Mouse (Mus musculus) intestine, embryonic 15.5 days (tissue): Measurements from ENCODE around the gene Sytl1. TPM values are rescaled to one million over a fixed set of nuclear protein-coding genes. Genes with fewer than 3 reads are reported as not detected.

ENCODE experiments used
- ATAC-seq: fragments of 200-750 bp; cut with Nextera tagmentation; 2 replicates; pipeline ENCODE4 v1.8.0; 2017; ENCODE audit warnings: moderate TSS enrichment, moderate library complexity
- H3K27ac ChIP-seq: fragments of 300-500 bp; sonication (generic); 2 replicates; pipeline ENCODE4 v1.5.1; 2015; ENCODE audit warnings: mild to moderate bottlenecking, inconsistent platforms
- H3K27me3 ChIP-seq: fragments of 300-500 bp; sonication (generic); replicated peaks from 2 replicates; pipeline ENCODE4 v1.6.1; 2015; ENCODE audit warnings: inconsistent platforms
- H3K36me3 ChIP-seq: fragments of 300-500 bp; sonication (generic); 2 replicates; pipeline ENCODE4 v1.6.1; 2015; ENCODE audit warnings: inconsistent platforms
- H3K4me1 ChIP-seq: fragments of 300-500 bp; sonication (generic); replicated peaks from 2 replicates; pipeline ENCODE4 v1.6.1; 2015; ENCODE audit warnings: inconsistent platforms
- H3K4me2 ChIP-seq: fragments of 300-500 bp; sonication (generic); replicated peaks from 2 replicates; pipeline ENCODE4 v1.6.1; 2015; ENCODE audit warnings: mild to moderate bottlenecking, inconsistent platforms
- H3K4me3 ChIP-seq: fragments of 300-500 bp; sonication (generic); replicated peaks from 2 replicates; pipeline ENCODE4 v1.5.1; 2015; ENCODE audit warnings: inconsistent platforms
- H3K9ac ChIP-seq: fragments of 300-500 bp; sonication (generic); 2 replicates; pipeline ENCODE4 v1.6.1; 2015; ENCODE audit warnings: inconsistent platforms
- H3K9me3 ChIP-seq: fragments of 300-500 bp; sonication (generic); 2 replicates; pipeline ENCODE4 v1.6.1; 2016; ENCODE audit warnings: inconsistent platforms
- WGBS: fragments of 180-500 bp; shearing (Covaris S2); methylation state at CpG from one replicate; pipeline ENCODE4 v1.1.7; 2015; 5-methylcytosine and 5-hydroxymethylcytosine counted together
- polyA plus RNA-seq: library from polyadenylated mRNA; unstranded; fragments of >200 nt; fragmentation: Nextera tagmentation; extraction: Ambion mirVana; gene quantifications from 2 replicates; pipeline ENCODE4 v1.2.1, GENCODE M21; 2015

Sytl1 gene
- polyA plus RNA-seq, 1 experiment from 2014 or later: 2.7 TPM

DNA sequence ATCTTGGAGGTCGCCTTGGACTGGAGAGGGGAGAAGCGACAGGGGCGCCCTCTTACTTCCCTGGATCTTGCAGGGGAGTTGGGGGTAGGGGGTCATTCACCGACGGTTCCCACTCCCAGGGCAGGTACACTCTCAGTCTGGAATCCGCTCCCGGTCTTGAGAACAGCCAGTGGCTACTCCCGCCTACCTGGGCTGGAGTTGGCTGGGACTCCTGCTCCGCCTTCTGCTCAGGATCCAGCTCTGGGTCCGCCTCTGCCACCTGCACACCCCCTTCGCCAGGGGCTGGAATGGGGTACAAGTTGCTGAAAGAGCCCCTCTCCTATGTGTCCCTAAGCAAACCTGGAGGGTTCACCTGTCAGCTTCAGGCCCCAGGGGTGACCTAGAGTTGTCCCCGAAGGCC, 5.7 kb downstream of the Sytl1 start:
- Histone ChIP-seq H3K27ac (no peak overlapping the region), H3K9me3 (no peaks in the 10 kb centered on the region), H3K27me3 (peaks cover 13% of the 10 kb centered on the region), H3K36me3 (no peaks in the 10 kb centered on the region), H3K4me3 (no peak overlapping the region; the same call in 1 of the 2 replicates), H3K4me1 (peaks cover 13% of the 10 kb centered on the region), H3K4me2 (peak overlapping the region; percentile 51), H3K9ac (0 out of 2 replicates have a peak overlapping the region, but pooled peaks have one; percentile 10)
- ATAC-seq: peak; percentile 73
- WGBS: 26% methylated on average over 12 of the region's 12 CpGs

DNA sequence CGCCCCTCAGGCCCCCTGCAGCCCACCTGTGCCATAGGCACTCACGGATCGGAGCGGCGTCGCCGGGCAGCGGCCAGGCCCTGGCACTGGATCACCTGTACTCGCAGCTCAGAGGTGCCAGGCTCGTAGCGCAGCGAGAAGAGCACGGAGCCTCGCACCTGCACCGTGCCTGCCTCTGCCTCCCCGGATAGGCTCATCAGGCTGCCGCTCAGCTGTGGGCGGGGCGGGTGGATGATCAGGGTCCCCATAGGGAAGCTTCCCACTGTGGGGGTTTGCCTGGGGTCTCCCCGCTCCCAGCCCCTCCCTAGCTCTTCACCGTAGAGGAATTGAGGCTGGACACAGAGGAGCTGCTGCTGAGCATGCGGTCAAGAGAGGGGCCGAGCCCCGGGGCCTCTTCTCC, 6.1 kb downstream of the Sytl1 start:
- Histone ChIP-seq H3K4me2 (peak overlapping the region; percentile 51), H3K27ac (no peak overlapping the region), H3K4me1 (peaks cover 13% of the 10 kb centered on the region), H3K4me3 (no peak overlapping the region; the same call in 1 of the 2 replicates), H3K9ac (0 out of 2 replicates have a peak overlapping the region, but pooled peaks have one; percentile 10), H3K27me3 (peaks cover 17% of the 10 kb centered on the region), H3K36me3 (no peaks in the 10 kb centered on the region), H3K9me3 (no peaks in the 10 kb centered on the region)
- 17% methylated on average over 24 of the region's 24 CpGs for WGBS
- peak; percentile 62 for ATAC-seq

DNA sequence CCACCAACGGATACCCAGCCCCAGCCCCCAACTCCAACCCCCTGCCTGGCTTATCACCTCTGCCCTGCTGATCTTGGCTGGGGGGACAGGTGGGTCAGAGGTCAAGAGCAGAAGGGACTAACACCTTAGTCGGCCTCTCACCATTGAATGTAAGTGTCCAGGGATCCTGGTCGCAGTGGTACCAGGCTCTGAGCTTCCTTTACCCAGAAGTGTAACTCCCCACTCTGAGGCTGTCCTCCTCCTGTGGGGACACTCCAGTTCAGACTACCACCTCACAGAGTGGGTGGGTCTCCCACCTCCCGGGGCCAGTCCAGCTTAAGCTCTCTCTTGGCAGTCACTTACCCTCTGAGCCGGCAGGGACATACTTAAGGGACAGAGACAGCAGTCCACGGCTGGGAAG, 7.5 kb downstream of the Sytl1 start:
- Histone ChIP-seq H3K4me3 (no peak overlapping the region), H3K9me3 (no peaks in the 10 kb centered on the region), H3K36me3 (no peaks in the 10 kb centered on the region), H3K27ac (no peak overlapping the region), H3K9ac (no peak overlapping the region), H3K4me1 (peaks cover 22% of the 10 kb centered on the region), H3K27me3 (peaks cover 30% of the 10 kb centered on the region), H3K4me2 (no peak overlapping the region)
- WGBS: 61% methylated on average over 6 of the region's 6 CpGs
- ATAC-seq: no peak

DNA sequence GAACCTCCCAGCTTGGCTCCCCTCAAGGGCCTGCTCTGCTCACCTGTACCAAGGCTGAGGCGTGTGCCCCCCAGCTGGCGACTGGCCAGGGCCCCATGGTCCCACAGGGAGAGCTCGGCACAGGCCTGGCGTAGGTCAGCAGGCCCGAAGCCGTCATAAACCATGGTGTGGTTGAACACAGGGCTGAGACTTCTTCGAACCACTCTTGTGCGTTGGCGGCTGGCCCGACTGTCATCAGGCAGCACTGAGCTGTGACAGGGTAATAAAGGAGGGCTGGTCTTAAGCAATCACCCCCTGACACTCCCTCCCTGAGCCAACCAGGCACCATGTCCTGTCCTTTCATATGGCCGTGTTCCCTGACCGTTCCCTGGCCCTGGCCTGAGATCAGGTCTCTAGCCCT, 9.5 kb downstream of the Sytl1 start:
- Histone ChIP-seq H3K36me3 (no peaks in the 10 kb centered on the region), H3K9ac (no peak overlapping the region), H3K4me1 (peaks cover 22% of the 10 kb centered on the region), H3K4me3 (no peak overlapping the region), H3K27me3 (peaks cover 45% of the 10 kb centered on the region), H3K9me3 (no peaks in the 10 kb centered on the region), H3K27ac (no peak overlapping the region), H3K4me2 (no peak overlapping the region)
- 0 out of 2 replicates have a peak, but pooled peaks have one; percentile 18 for ATAC-seq
- WGBS: 48% methylated on average over 12 of the region's 12 CpGs

DNA sequence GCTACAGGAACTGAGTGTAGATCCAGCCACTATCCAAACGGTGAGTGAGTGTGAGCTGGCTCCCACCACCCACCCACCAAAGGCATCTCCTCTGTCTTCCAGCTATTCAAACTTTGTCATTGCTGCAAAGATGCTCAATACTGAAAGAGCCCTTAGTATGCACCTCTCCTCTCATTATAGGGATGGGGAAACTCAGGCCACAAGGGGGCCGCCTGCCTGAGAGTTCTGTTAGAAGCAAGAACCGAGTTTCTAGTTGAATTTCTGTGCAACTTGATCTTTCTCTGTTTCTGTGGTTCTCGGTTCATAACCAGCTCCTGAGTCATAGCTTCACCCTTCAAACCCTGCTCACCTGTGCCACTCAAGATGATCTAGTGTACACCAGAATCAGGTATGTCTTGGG, 10.8 kb downstream of the Sytl1 start:
- H3K4me2 ChIP-seq: no peak overlapping the region
- no peaks in the 10 kb centered on the region for H3K9me3 ChIP-seq
- WGBS: 59% methylated on average over 4 of the region's 4 CpGs
- no peak overlapping the region for H3K9ac ChIP-seq
- no peak for ATAC-seq
- H3K4me1 ChIP-seq: peaks cover 17% of the 10 kb centered on the region
- no peaks in the 10 kb centered on the region for H3K36me3 ChIP-seq
- H3K4me3 ChIP-seq: no peak overlapping the region
- no peak overlapping the region for H3K27ac ChIP-seq
- H3K27me3 ChIP-seq: peaks cover 49% of the 10 kb centered on the region

DNA sequence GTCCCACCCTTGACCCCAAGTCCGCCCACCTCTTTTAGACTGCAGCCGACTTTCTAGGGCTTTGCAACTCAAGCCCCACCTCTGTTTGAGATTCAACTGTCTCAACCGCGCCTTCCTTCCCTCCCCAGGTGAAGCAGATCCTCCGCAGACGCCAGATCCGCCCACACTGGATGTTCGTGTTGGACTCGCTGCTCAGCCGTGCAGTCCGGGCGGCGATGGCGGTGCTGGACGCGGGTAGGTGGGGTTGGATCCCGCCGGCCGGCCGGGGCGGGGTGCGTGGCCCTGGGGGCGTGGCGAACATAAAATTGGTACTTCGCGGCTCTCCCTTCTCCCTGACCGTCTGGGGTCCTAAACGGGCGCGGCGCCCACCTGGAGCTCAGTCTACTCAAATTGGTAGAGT, 11.7 kb downstream of the Sytl1 start:
- Histone ChIP-seq H3K9me3 (no peaks in the 10 kb centered on the region), H3K9ac (peak overlapping the region; percentile 32; the same call in 1 of the 2 replicates), H3K4me2 (peak overlapping the region; percentile 77), H3K4me3 (peak overlapping the region; percentile 37), H3K4me1 (peaks cover 12% of the 10 kb centered on the region), H3K36me3 (no peaks in the 10 kb centered on the region), H3K27ac (no peak overlapping the region), H3K27me3 (peaks cover 52% of the 10 kb centered on the region)
- 4% methylated on average over 31 of the region's 31 CpGs for WGBS
- peak; percentile 38; the same call in 1 of the 2 replicates for ATAC-seq

DNA sequence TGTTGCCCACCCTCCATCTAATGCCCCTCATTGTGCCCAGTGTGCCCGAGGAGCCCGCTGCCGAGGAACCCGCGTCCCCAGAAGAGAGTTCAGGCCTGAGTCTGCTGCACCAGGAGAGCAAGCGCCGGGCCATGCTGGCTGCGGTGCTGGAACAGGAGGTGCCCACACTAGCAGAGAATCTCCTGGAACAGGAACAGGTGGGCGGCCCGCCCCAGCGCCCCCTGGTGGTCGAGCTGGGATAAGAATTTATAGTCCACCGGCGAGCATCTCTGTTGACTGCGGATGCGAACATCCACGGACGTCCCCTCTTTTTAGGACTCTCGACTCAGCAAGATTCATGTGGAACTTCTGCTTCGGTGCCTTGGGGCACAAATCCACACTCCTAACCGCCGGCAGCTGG, 12.3 kb downstream of the Sytl1 start:
- Histone ChIP-seq H3K36me3 (no peaks in the 10 kb centered on the region), H3K4me1 (peaks cover 12% of the 10 kb centered on the region), H3K27ac (no peak overlapping the region), H3K27me3 (peaks cover 53% of the 10 kb centered on the region), H3K9ac (peak overlapping the region; percentile 32; the same call in 1 of the 2 replicates), H3K9me3 (no peaks in the 10 kb centered on the region), H3K4me2 (peak overlapping the region; percentile 77), H3K4me3 (peak overlapping the region; percentile 37)
- 4% methylated on average over 22 of the region's 22 CpGs for WGBS
- ATAC-seq: peak; percentile 67

DNA sequence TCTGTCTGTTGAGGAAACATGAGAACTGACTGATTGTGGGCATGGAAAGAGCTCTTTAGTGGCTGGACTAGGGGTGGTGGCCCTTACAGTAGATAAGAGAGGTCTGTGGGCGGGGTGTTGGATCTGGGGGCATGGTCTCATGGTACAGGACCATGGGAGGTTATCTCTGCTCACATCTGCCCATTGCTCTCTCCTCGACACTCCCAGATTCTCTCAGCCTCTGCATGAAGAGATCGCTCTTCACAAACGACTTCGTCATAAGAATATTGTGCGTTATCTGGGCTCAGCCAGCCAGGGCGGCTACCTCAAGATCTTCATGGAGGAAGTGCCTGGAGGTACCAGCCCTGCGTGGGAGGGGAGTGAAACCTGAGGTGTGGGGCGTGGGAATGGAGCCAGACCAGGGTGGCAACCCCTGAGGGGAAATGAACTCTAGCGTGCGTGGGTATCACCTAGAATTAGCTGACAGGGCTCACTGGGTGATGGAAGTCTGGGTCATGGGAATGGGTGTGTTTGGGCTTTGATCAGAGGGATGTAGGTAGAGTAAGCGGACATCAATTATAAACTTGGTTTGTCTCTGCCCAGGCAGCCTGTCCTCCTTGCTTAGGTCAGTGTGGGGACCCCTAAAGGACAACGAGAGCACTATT, 15.0 kb downstream of the Sytl1 start:
- H3K4me2 ChIP-seq: no peak overlapping the region
- H3K27ac ChIP-seq: no peak overlapping the region
- peaks cover 11% of the 10 kb centered on the region for H3K4me1 ChIP-seq
- peaks cover 51% of the 10 kb centered on the region for H3K27me3 ChIP-seq
- no peak overlapping the region for H3K4me3 ChIP-seq
- H3K9ac ChIP-seq: no peak overlapping the region
- no peaks in the 10 kb centered on the region for H3K36me3 ChIP-seq
- no peaks in the 10 kb centered on the region for H3K9me3 ChIP-seq
- no peak; the same call in 1 of the 2 replicates for ATAC-seq
- WGBS: 59% methylated on average over 13 of the region's 13 CpGs

DNA sequence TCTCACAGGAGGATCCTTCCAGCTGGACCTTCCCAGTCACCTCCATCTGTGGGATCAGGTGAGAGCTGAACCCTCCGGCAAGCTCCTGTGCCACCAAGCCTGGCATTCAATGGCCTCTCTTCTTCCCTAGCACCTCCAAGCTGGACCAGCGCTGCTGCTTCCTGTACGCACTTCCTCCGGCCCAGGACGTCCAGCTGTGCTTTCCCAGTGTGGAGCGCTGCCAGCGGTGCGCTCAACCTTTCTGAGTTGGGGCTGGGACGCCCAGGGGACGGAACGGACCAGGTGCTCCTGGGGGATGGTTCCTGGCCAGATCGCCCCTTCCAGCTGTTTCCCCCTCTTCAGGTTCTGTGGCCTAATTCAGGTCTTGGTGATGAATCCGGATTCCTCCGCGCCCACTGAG, 15.8 kb downstream of the Sytl1 start:
- H3K27me3 ChIP-seq: peaks cover 54% of the 10 kb centered on the region
- H3K9me3 ChIP-seq: no peaks in the 10 kb centered on the region
- peaks cover 16% of the 10 kb centered on the region for H3K4me1 ChIP-seq
- H3K36me3 ChIP-seq: no peaks in the 10 kb centered on the region
- WGBS: 27% methylated on average over 15 of the region's 15 CpGs
- no peak overlapping the region for H3K27ac ChIP-seq
- no peak for ATAC-seq
- no peak overlapping the region for H3K9ac ChIP-seq
- no peak overlapping the region for H3K4me3 ChIP-seq
- no peak overlapping the region for H3K4me2 ChIP-seq

DNA sequence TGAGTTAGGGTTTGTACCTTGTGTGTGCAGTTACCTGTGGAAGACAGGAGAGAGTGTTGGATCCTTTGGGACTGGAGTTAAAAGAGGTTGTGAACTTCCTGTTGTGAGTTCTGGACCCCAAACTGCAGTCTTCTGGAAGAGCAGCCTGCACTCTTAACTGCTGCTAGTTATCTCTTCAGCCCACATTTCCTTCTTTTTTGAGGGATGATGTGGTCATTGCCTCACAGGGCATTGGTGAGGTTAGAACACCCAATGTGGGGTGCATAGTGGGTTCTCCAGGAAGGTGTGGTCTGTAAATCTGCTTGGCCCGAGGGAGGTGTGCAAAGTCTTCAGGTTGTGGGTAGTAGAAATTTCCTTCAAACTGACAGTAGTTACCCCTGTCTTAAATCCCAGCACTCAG, 18.6 kb downstream of the Sytl1 start:
- Histone ChIP-seq H3K27ac (no peak overlapping the region), H3K27me3 (peaks cover 29% of the 10 kb centered on the region), H3K4me1 (peaks cover 10% of the 10 kb centered on the region; the same call in 1 of the 2 replicates), H3K4me2 (no peak overlapping the region), H3K36me3 (no peaks in the 10 kb centered on the region), H3K9ac (no peak overlapping the region), H3K9me3 (no peaks in the 10 kb centered on the region), H3K4me3 (no peak overlapping the region)
- no peak for ATAC-seq
- 74% methylated on average over 1 of the region's 1 CpGs for WGBS

DNA sequence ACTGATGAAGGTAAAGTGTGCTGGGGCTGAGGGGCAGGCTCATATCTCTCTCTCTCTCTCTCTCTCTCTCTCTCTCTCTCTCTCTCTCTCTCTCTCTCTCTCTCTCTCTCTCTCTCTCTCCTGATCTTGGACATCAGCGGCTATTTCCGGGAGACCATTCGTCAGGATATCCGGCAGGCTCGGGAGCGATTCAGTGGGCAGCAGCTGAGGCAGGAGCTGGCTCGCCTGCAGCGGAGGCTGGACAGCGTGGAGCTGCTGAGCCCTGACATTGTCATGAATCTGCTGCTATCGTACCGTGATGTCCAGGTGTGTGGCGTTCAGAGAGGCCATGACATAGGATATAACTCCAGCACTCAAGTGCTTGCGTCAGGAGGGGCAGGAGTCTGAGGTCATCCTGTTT, 19.4 kb downstream of the Sytl1 start:
- Histone ChIP-seq H3K9ac (no peak overlapping the region), H3K27ac (no peak overlapping the region), H3K4me1 (peaks cover 10% of the 10 kb centered on the region; the same call in 1 of the 2 replicates), H3K27me3 (peaks cover 24% of the 10 kb centered on the region), H3K9me3 (no peaks in the 10 kb centered on the region), H3K36me3 (no peaks in the 10 kb centered on the region), H3K4me2 (0 out of 2 replicates have a peak overlapping the region, but pooled peaks have one; percentile 14), H3K4me3 (no peak overlapping the region)
- WGBS: 28% methylated on average over 12 of the region's 13 CpGs
- no peak for ATAC-seq

DNA sequence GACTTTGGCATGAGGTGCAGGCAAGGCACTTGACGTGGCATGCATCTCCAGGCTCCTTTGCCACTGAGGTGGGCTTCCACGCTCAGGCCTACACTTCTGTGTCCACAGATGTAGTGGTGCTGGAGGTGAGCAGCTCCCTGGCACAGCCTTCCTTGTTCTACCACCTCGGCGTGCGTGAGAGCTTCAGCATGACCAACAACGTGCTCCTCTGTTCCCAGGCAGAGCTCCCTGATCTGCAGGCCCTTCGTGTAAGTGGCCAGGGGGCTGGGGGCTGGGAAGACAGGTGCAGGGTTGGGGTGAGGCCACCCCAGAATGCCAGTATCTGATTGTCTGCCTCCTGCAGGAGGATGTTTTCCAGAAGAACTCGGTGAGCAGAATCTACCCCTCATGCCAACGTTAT, 20.2 kb downstream of the Sytl1 start:
- Histone ChIP-seq H3K27ac (no peak overlapping the region), H3K4me2 (no peak overlapping the region), H3K36me3 (no peaks in the 10 kb centered on the region), H3K9ac (no peak overlapping the region), H3K4me3 (no peak overlapping the region), H3K27me3 (peaks cover 24% of the 10 kb centered on the region), H3K4me1 (peaks cover 10% of the 10 kb centered on the region; the same call in 1 of the 2 replicates), H3K9me3 (no peaks in the 10 kb centered on the region)
- no peak for ATAC-seq
- 69% methylated on average over 9 of the region's 9 CpGs for WGBS

DNA sequence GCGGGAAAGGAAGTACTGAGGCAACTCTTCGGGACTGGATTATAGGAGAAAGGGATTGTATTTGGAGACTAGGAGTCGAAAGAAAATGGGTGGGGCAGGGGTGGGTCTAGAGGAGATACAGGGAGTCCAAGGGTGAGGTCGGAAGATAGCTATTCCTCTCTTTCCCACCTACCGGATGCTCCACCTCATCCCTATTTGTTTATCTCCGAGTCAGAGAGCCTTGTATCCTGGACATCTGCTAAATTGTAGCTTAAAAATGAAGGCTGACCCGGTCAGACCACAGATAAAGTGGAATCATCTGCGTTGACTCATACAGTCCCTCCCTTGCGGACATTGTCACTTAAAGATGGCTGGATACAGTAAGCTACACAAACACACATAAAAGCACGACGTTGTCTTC, 21.0 kb downstream of the Sytl1 start:
- H3K36me3 ChIP-seq: no peaks in the 10 kb centered on the region
- H3K4me1 ChIP-seq: peaks cover 10% of the 10 kb centered on the region; the same call in 1 of the 2 replicates
- H3K4me3 ChIP-seq: peak overlapping the region; percentile 62
- H3K9ac ChIP-seq: 0 out of 2 replicates have a peak overlapping the region, but pooled peaks have one; percentile 62
- H3K27ac ChIP-seq: no peak overlapping the region
- no peak for ATAC-seq
- 18% methylated on average over 11 of the region's 11 CpGs for WGBS
- H3K4me2 ChIP-seq: peak overlapping the region; percentile 96
- H3K9me3 ChIP-seq: no peaks in the 10 kb centered on the region
- peaks cover 18% of the 10 kb centered on the region; the same call in 1 of the 2 replicates for H3K27me3 ChIP-seq
